Mouse (Mus musculus) brown adipose tissue, adult 24 weeks (tissue): ENCODE measurements around the gene 6430531B16Rik. TPM values are rescaled to one million over a fixed set of nuclear protein-coding genes. Genes with fewer than 3 reads are reported as not detected.

Source experiments
- H3K27ac ChIP-seq: fragments of 200-500 bp; replicated peaks from 2 replicates; pipeline ENCODE4 v1.5.1; 2012; ENCODE audit warnings: low read depth, mild to moderate bottlenecking, low read length
- H3K4me1 ChIP-seq: fragments of 200-500 bp; 2 replicates; pipeline ENCODE4 v1.6.1; 2012; ENCODE audit warnings: low read length, mixed read lengths; ENCODE audit not compliant: control insufficient read depth, insufficient read depth, insufficient read length
- H3K4me3 ChIP-seq: fragments of 200-500 bp; 2 replicates; pipeline ENCODE4 v1.5.1; 2012; ENCODE audit warnings: low read depth, mild to moderate bottlenecking, low read length, moderate library complexity; ENCODE audit not compliant: insufficient read depth
- polyA plus RNA-seq: library from polyadenylated mRNA; stranded (reverse); fragments of >200 nt; gene quantifications from 2 replicates; pipeline ENCODE4 v1.2.4, GENCODE M21; 2012; ENCODE audit not compliant: missing spikeins, insufficient read depth, insufficient read length

6430531B16Rik gene
- polyA plus RNA-seq, 1 experiment: not detected

GRCm38 (mm10) chr7:139936705-139937104, 41.9 kb downstream of the 6430531B16Rik start:
- Histone ChIP-seq H3K4me1 (no peaks in the 10 kb centered on the region), H3K27ac (no peak overlapping the region), H3K4me3 (no peak overlapping the region)

GRCm38 (mm10) chr7:139930732-139931131, 47.8 kb downstream of the 6430531B16Rik start:
- Histone ChIP-seq H3K27ac (no peak overlapping the region), H3K4me3 (no peak overlapping the region), H3K4me1 (no peaks in the 10 kb centered on the region)

Other genes with a start within 250 kb of the 6430531B16Rik start
- gene Adgra1, start 144.6 kb downstream of the 6430531B16Rik start, polyA plus RNA-seq: not detected in 2 replicates
- 0.32 TPM in 1 of 2 replicates, not detected in the other for gene Kndc1, start 84.1 kb downstream of the 6430531B16Rik start, polyA plus RNA-seq
- gene Utf1, start 35.0 kb downstream of the 6430531B16Rik start, polyA plus RNA-seq: not detected in 2 replicates
- 3.0 TPM in 1 of 2 replicates, not detected in the other for gene Adam8, start 13.8 kb upstream of the 6430531B16Rik start, polyA plus RNA-seq
- 12.9 and 13.9 TPM in 2 replicates for gene Zfp511, start 57.6 kb upstream of the 6430531B16Rik start, polyA plus RNA-seq
- 8.6 and 9.1 TPM in 2 replicates for gene Tubgcp2, start 57.9 kb upstream of the 6430531B16Rik start, polyA plus RNA-seq
- not detected in 2 replicates for gene Msx3, start 70.3 kb upstream of the 6430531B16Rik start, polyA plus RNA-seq
- gene Caly, start 103.8 kb upstream of the 6430531B16Rik start, polyA plus RNA-seq: not detected in 2 replicates
- not detected in 2 replicates for gene Prap1, start 114.6 kb upstream of the 6430531B16Rik start, polyA plus RNA-seq
- gene Fuom, start 123.7 kb upstream of the 6430531B16Rik start, polyA plus RNA-seq: 211 and 236 TPM in 2 replicates
- gene Paox, start 137.0 kb upstream of the 6430531B16Rik start, polyA plus RNA-seq: 45.1 and 45.3 TPM in 2 replicates
- 1,018 and 1,090 TPM in 2 replicates for gene Echs1, start 137.7 kb upstream of the 6430531B16Rik start, polyA plus RNA-seq
- gene Mtg1, start 158.8 kb upstream of the 6430531B16Rik start, polyA plus RNA-seq: 49.2 and 54.7 TPM in 2 replicates
- not detected in 2 replicates for gene Sprn, start 176.1 kb upstream of the 6430531B16Rik start, polyA plus RNA-seq
- not detected in 2 replicates for gene Olfr522, start 186.0 kb upstream of the 6430531B16Rik start, polyA plus RNA-seq
- gene Olfr523, start 194.5 kb upstream of the 6430531B16Rik start, polyA plus RNA-seq: not detected in 2 replicates
- gene Olfr524, start 227.2 kb upstream of the 6430531B16Rik start, polyA plus RNA-seq: not detected in 2 replicates
- gene Cd163l1, start 239.5 kb upstream of the 6430531B16Rik start, polyA plus RNA-seq: not detected in 2 replicates